Mouse (Mus musculus) midbrain, embryonic 14.5 days (tissue): ENCODE measurements around the gene Sh3rf3. TPM values are rescaled to one million over a fixed set of nuclear protein-coding genes. Genes with fewer than 3 reads are reported as not detected.
A peak's percentile ranks its signal among the peaks of the same experiment; 100 is the strongest.

ENCODE experiments used
- ATAC-seq: fragments of 200-750 bp; cut with Nextera tagmentation; 2 replicates; pipeline ENCODE4 v1.8.0; 2017; ENCODE audit warnings: moderate number of reproducible peaks, moderate library complexity; ENCODE audit not compliant: low FRiP score, low TSS enrichment
- DNase-seq: peaks from one replicate; pipeline ENCODE4 v3.0.0-alpha.2; 2015
- H3K27ac ChIP-seq: fragments of 300-500 bp; sonication (generic); replicated peaks from 2 replicates; pipeline ENCODE4 v1.5.1; 2014; ENCODE audit warnings: mild to moderate bottlenecking, low read depth, low read length, moderate library complexity
- H3K27me3 ChIP-seq: fragments of 300-500 bp; sonication (generic); 2 replicates; pipeline ENCODE4 v1.6.1; 2014; ENCODE audit warnings: low read length, control low read depth, mixed read lengths; ENCODE audit not compliant: control insufficient read depth, insufficient read depth
- H3K36me3 ChIP-seq: fragments of 300-500 bp; sonication (generic); 2 replicates; pipeline ENCODE4 v1.6.1; 2014; ENCODE audit warnings: low read length, control low read depth; ENCODE audit not compliant: control insufficient read depth, insufficient read depth
- H3K4me1 ChIP-seq: fragments of 300-500 bp; sonication (generic); 2 replicates; pipeline ENCODE4 v1.6.1; 2014; ENCODE audit warnings: mild to moderate bottlenecking, antibody characterized with exemption, low read length, control low read depth; ENCODE audit not compliant: control insufficient read depth, insufficient read depth
- H3K4me2 ChIP-seq: fragments of 300-500 bp; sonication (generic); 2 replicates; pipeline ENCODE4 v1.6.1; 2014; ENCODE audit warnings: mild to moderate bottlenecking, low read length, moderate library complexity
- H3K4me3 ChIP-seq: fragments of 300-500 bp; sonication (generic); replicated peaks from 2 replicates; pipeline ENCODE4 v1.5.1; 2014; ENCODE audit warnings: low read depth, low read length
- H3K9ac ChIP-seq: fragments of 300-500 bp; sonication (generic); replicated peaks from 2 replicates; pipeline ENCODE4 v1.6.1; 2014; ENCODE audit warnings: mild to moderate bottlenecking, low read length, moderate library complexity
- H3K9me3 ChIP-seq: fragments of 300-500 bp; sonication (generic); 2 replicates; pipeline ENCODE4 v1.6.1; 2016; ENCODE audit warnings: low read length, control low read depth, mixed read lengths; ENCODE audit not compliant: control insufficient read depth
- WGBS: fragments of 180-500 bp; shearing (Covaris S2); extraction: QIAGEN DNeasy Blood & Tissue Kit; methylation state at CpG from one replicate; pipeline ENCODE4 v1.1.7; 2014; 5-methylcytosine and 5-hydroxymethylcytosine counted together
- polyA plus RNA-seq: library from polyadenylated mRNA; unstranded; fragments of >200 nt; fragmentation: Nextera tagmentation; extraction: Ambion mirVana; gene quantifications from 2 replicates; pipeline ENCODE4 v1.2.1, GENCODE M21; 2014

Gene Sh3rf3
- polyA plus RNA-seq, 1 experiment from 2014 or later: 2.4 TPM

- Histone ChIP-seq H3K36me3 (no peaks in the 10 kb centered on the region), H3K4me2 (no peak overlapping the region), H3K27me3 (no peaks in the 10 kb centered on the region; the same call in 1 of the 2 replicates), H3K9me3 (peaks cover 4% of the 10 kb centered on the region; the same call in 1 of the 2 replicates), H3K27ac (no peak overlapping the region), H3K4me1 (no peaks in the 10 kb centered on the region), H3K4me3 (no peak overlapping the region), H3K9ac (no peak overlapping the region)
- no peak for ATAC-seq
- no peak for DNase-seq
- WGBS: 93% methylated on average over 10 of the region's 10 CpGs
Observed at GRCm38 (mm10) chr10:59150938-59151657, 337.9 kb downstream of the Sh3rf3 start.

GRCm38 (mm10) chr10:59152544-59153081 is 339.5 kb downstream of the Sh3rf3 start:
- H3K4me3 ChIP-seq: no peak overlapping the region
- no peaks in the 10 kb centered on the region; the same call in 1 of the 2 replicates for H3K27me3 ChIP-seq
- H3K36me3 ChIP-seq: no peaks in the 10 kb centered on the region
- H3K27ac ChIP-seq: no peak overlapping the region
- ATAC-seq (no peak), DNase-seq (no peak)
- H3K4me1 ChIP-seq: no peaks in the 10 kb centered on the region
- H3K9me3 ChIP-seq: peaks cover 4% of the 10 kb centered on the region; the same call in 1 of the 2 replicates
- H3K9ac ChIP-seq: no peak overlapping the region
- WGBS: 74% methylated on average over 5 of the region's 5 CpGs
- no peak overlapping the region for H3K4me2 ChIP-seq

GRCm38 (mm10) chr10:59158627-59159026 is 345.5 kb downstream of the Sh3rf3 start:
- no peak overlapping the region for H3K4me2 ChIP-seq
- WGBS: 82% methylated on average over 3 of the region's 3 CpGs
- H3K27me3 ChIP-seq: no peaks in the 10 kb centered on the region
- H3K4me1 ChIP-seq: no peaks in the 10 kb centered on the region
- H3K4me3 ChIP-seq: no peak overlapping the region
- no peaks in the 10 kb centered on the region for H3K9me3 ChIP-seq
- no peak overlapping the region for H3K27ac ChIP-seq
- DNase-seq (no peak), ATAC-seq (no peak)
- H3K9ac ChIP-seq: no peak overlapping the region
- H3K36me3 ChIP-seq: no peaks in the 10 kb centered on the region

GRCm38 (mm10) chr10:59162185-59162897 is 349.2 kb downstream of the Sh3rf3 start:
- Histone ChIP-seq H3K27me3 (no peaks in the 10 kb centered on the region), H3K36me3 (0 out of 2 replicates have a peak, but pooled peaks cover 4% of the 10 kb centered on the region), H3K4me1 (no peaks in the 10 kb centered on the region), H3K27ac (no peak overlapping the region), H3K9me3 (no peaks in the 10 kb centered on the region), H3K4me3 (no peak overlapping the region), H3K9ac (no peak overlapping the region), H3K4me2 (no peak overlapping the region)
- DNase-seq (no peak), ATAC-seq (no peak)
- WGBS: 66% methylated on average over 4 of the region's 4 CpGs

- Histone ChIP-seq H3K9me3 (no peaks in the 10 kb centered on the region), H3K4me2 (no peak overlapping the region), H3K9ac (no peak overlapping the region), H3K4me3 (no peak overlapping the region), H3K36me3 (0 out of 2 replicates have a peak, but pooled peaks cover 7% of the 10 kb centered on the region), H3K27ac (no peak overlapping the region), H3K4me1 (no peaks in the 10 kb centered on the region), H3K27me3 (no peaks in the 10 kb centered on the region)
- peak; percentile 77 for DNase-seq
- no peak for ATAC-seq
- WGBS: 80% methylated on average over 14 of the region's 14 CpGs
Observed at GRCm38 (mm10) chr10:59166104-59166944, 353.2 kb downstream of the Sh3rf3 start.

GRCm38 (mm10) chr10:59171042-59171441 is 357.9 kb downstream of the Sh3rf3 start:
- Histone ChIP-seq H3K9ac (no peak overlapping the region), H3K27me3 (no peaks in the 10 kb centered on the region), H3K4me2 (no peak overlapping the region), H3K27ac (no peak overlapping the region), H3K9me3 (no peaks in the 10 kb centered on the region), H3K36me3 (peaks cover 15% of the 10 kb centered on the region; the same call in 1 of the 2 replicates), H3K4me3 (no peak overlapping the region), H3K4me1 (no peaks in the 10 kb centered on the region)
- WGBS: 35% methylated on average over 3 of the region's 3 CpGs
- ATAC-seq: no peak
- DNase-seq: peak; percentile 24

- no peak overlapping the region for H3K4me2 ChIP-seq
- H3K27ac ChIP-seq: no peak overlapping the region
- no peaks in the 10 kb centered on the region for H3K27me3 ChIP-seq
- no peak for DNase-seq
- H3K9ac ChIP-seq: no peak overlapping the region
- H3K9me3 ChIP-seq: no peaks in the 10 kb centered on the region
- peaks cover 15% of the 10 kb centered on the region; the same call in 1 of the 2 replicates for H3K36me3 ChIP-seq
- H3K4me1 ChIP-seq: no peaks in the 10 kb centered on the region
- ATAC-seq: no peak
- H3K4me3 ChIP-seq: no peak overlapping the region
- WGBS: 93% methylated on average over 1 of the region's 1 CpGs
Observed at GRCm38 (mm10) chr10:59172539-59172938, 359.4 kb downstream of the Sh3rf3 start.

GRCm38 (mm10) chr10:59179620-59180019 is 366.5 kb downstream of the Sh3rf3 start:
- Histone ChIP-seq H3K4me3 (no peak overlapping the region), H3K27ac (no peak overlapping the region), H3K9me3 (no peaks in the 10 kb centered on the region), H3K4me1 (no peaks in the 10 kb centered on the region), H3K36me3 (peaks cover 21% of the 10 kb centered on the region; the same call in 1 of the 2 replicates), H3K4me2 (no peak overlapping the region), H3K9ac (no peak overlapping the region), H3K27me3 (no peaks in the 10 kb centered on the region)
- WGBS: 92% methylated on average over 3 of the region's 3 CpGs
- DNase-seq (no peak), ATAC-seq (no peak)
